ENCODE assay signal across 23 mouse cellular contexts in the genomic region with DNA sequence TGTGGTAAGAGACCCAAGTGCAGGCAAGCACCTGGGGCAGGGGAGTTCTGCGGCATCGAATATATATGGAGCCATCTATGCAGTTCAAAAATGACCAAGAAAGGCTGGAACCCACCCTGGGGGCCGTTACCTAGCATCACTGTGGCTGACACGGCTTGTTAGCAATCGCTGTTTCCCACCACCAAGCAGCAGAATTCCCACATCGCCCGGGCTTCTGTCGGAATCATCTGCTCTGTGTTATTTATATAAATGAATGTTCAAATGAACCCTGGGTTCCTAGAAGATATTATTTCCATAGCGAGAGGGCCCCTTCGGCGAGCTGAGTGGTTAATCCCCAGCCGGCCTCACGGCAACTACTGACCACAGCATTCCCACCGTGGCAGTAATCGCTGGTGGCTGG. TPM values are rescaled to one million over a fixed set of nuclear protein-coding genes. Genes with fewer than 3 reads are reported as not detected.
DNase-seq lines count a peak whose midpoint lies in the region.
"Had no signal": no experiment of that assay in that cellular context is flagged by ENCODE, and none has a peak within 500 bp of the region (broad histone marks: within the 10 kb centered on the region; RNA-seq: fewer than 3 reads in every experiment).

No protein-coding gene starts in this region.

- peak; percentile 55 for DNase-seq in layer of hippocampus, adult 11-12 months (ENCODE audit: low spot score)
- no peak for DNase-seq in layer of hippocampus, postnatal 25 days (ENCODE audit: extremely low spot score in 1 of 2, low spot score in 1 of 2)
- peak; percentile 52 to 77 for DNase-seq in right cerebral cortex, postnatal 10 days (ENCODE audit: low spot score in 2 of 2)
- DNase-seq in right cerebral cortex, postnatal 4 days, result no peak
- DNase-seq in layer of hippocampus, adult 9-11 months, result peak; percentile 45
- no peak for DNase-seq in urinary bladder, postnatal 25 days (ENCODE audit: low spot score)
- no peak for DNase-seq in frontal cortex, adult 2 months (ENCODE audit: extremely low spot score in 1 of 2, low spot score in 1 of 2)
- DNase-seq: adrenal gland, postnatal 14 days; cerebellum, adult 2 months; gastrocnemius, postnatal 14 days; heart, adult 2 months; heart, postnatal 14 days had no signal

RNA-seq across cellular contexts. Expression of a gene that starts 21.7 kb away (rescaled TPM):
- total RNA-seq in layer of hippocampus, postnatal 25 days (2021), result under 1 TPM; 0.27 to 0.31 TPM
- polyA plus RNA-seq in frontal cortex, adult 2 months (2012; rRNA removed), result 0.32 and 0.42 TPM in 2 replicates
- total RNA-seq: CH12.LX; gastrocnemius, adult 18-20 months; gastrocnemius, postnatal 14 days; heart, adult 2 months; heart, postnatal 14 days; hematopoietic stem cell, adult 5-6 weeks had no signal
- polyA plus RNA-seq: activated CD4-positive, CD25-positive, alpha-beta regulatory T cell, adult 4 months; embryonic facial prominence, embryonic 11.5 days; erythroblast, embryonic 14.5 days; forebrain, embryonic 10.5 days; forebrain, embryonic 14.5 days; heart, embryonic 11.5 days; heart, embryonic 15.5 days; Patski had no signal

RNA-seq across cellular contexts. Expression of a gene that starts 26.2 kb away (rescaled TPM):
- total RNA-seq in layer of hippocampus, postnatal 25 days (2021), result 10 to 100 TPM; 26.1 to 35.8 TPM
- polyA plus RNA-seq in frontal cortex, adult 2 months (2012; rRNA removed), result 41.6 TPM in 2 replicates
- polyA plus RNA-seq: erythroblast, embryonic 14.5 days had no signal

RNA-seq across cellular contexts. Expression of a gene that starts 43.7 kb away (rescaled TPM):
- total RNA-seq in layer of hippocampus, postnatal 25 days (2021), result 100 to 1,000 TPM in 1 of 2 experiments, 10 to 100 TPM in 1; 99.3 to 109 TPM
- 76.3 and 76.4 TPM in 2 replicates for polyA plus RNA-seq in frontal cortex, adult 2 months (2012; rRNA removed)
- polyA plus RNA-seq: activated CD4-positive, CD25-positive, alpha-beta regulatory T cell, adult 4 months had no signal

RNA-seq across cellular contexts. Expression of a gene that starts 49.7 kb away (rescaled TPM):
- 100 to 1,000 TPM; 107 to 109 TPM for total RNA-seq in layer of hippocampus, postnatal 25 days (2021)
- polyA plus RNA-seq in frontal cortex, adult 2 months (2012; rRNA removed), result 68.9 and 69.4 TPM in 2 replicates

Comparison
In these comparisons a context has a peak if more than half of its experiments do, and no peak if none do; other contexts are left out.
1. DNase-seq: peak in layer of hippocampus, adult 11-12 months (single experiment), right cerebral cortex, postnatal 10 days (2 of 2) and layer of hippocampus, adult 9-11 months (single experiment); none in layer of hippocampus, postnatal 25 days (0 of 2), right cerebral cortex, postnatal 4 days (single experiment), urinary bladder, postnatal 25 days (single experiment) and frontal cortex, adult 2 months (0 of 2).